Mouse (Mus musculus) spleen, adult 2 months (tissue): Measurements from ENCODE around the gene Rasa3.

Source experiments
- CTCF ChIP-seq: fragments of 200-500 bp; IDR thresholded peaks from 2 replicates; pipeline ENCODE4 v1.5.1; 2011; ENCODE audit warnings: mild to moderate bottlenecking, inconsistent platforms; ENCODE audit not compliant: insufficient read depth, insufficient read length, insufficient replicate concordance; ENCODE audit errors: extremely low read depth
- POLR2A ChIP-seq: fragments of 200-500 bp; IDR thresholded peaks from 2 replicates; pipeline ENCODE4 v1.6.1; 2011; ENCODE audit warnings: low read depth, low read length, inconsistent platforms

GRCm38 (mm10) chr8:13624863-13625262 is 52.5 kb downstream of the Rasa3 start:
- no peak for TF ChIP-seq CTCF
- no peak for TF ChIP-seq POLR2A
